Mouse (Mus musculus) midbrain, embryonic 14.5 days (tissue): ENCODE data around the gene St7. TPM values are rescaled to one million over a fixed set of nuclear protein-coding genes. Genes with fewer than 3 reads are reported as not detected.

Source experiments
- ATAC-seq: fragments of 200-750 bp; cut with Nextera tagmentation; 2 replicates; pipeline ENCODE4 v1.8.0; 2017; ENCODE audit warnings: moderate number of reproducible peaks, moderate library complexity; ENCODE audit not compliant: low FRiP score, low TSS enrichment
- DNase-seq: peaks from one replicate; pipeline ENCODE4 v3.0.0-alpha.2; 2015
- H3K27ac ChIP-seq: fragments of 300-500 bp; sonication (generic); replicated peaks from 2 replicates; pipeline ENCODE4 v1.5.1; 2014; ENCODE audit warnings: mild to moderate bottlenecking, low read depth, low read length, moderate library complexity
- H3K27me3 ChIP-seq: fragments of 300-500 bp; sonication (generic); 2 replicates; pipeline ENCODE4 v1.6.1; 2014; ENCODE audit warnings: low read length, control low read depth, mixed read lengths; ENCODE audit not compliant: control insufficient read depth, insufficient read depth
- H3K36me3 ChIP-seq: fragments of 300-500 bp; sonication (generic); 2 replicates; pipeline ENCODE4 v1.6.1; 2014; ENCODE audit warnings: low read length, control low read depth; ENCODE audit not compliant: control insufficient read depth, insufficient read depth
- H3K4me1 ChIP-seq: fragments of 300-500 bp; sonication (generic); 2 replicates; pipeline ENCODE4 v1.6.1; 2014; ENCODE audit warnings: mild to moderate bottlenecking, antibody characterized with exemption, low read length, control low read depth; ENCODE audit not compliant: control insufficient read depth, insufficient read depth
- H3K4me2 ChIP-seq: fragments of 300-500 bp; sonication (generic); 2 replicates; pipeline ENCODE4 v1.6.1; 2014; ENCODE audit warnings: mild to moderate bottlenecking, low read length, moderate library complexity
- H3K4me3 ChIP-seq: fragments of 300-500 bp; sonication (generic); replicated peaks from 2 replicates; pipeline ENCODE4 v1.5.1; 2014; ENCODE audit warnings: low read depth, low read length
- H3K9ac ChIP-seq: fragments of 300-500 bp; sonication (generic); replicated peaks from 2 replicates; pipeline ENCODE4 v1.6.1; 2014; ENCODE audit warnings: mild to moderate bottlenecking, low read length, moderate library complexity
- H3K9me3 ChIP-seq: fragments of 300-500 bp; sonication (generic); 2 replicates; pipeline ENCODE4 v1.6.1; 2016; ENCODE audit warnings: low read length, control low read depth, mixed read lengths; ENCODE audit not compliant: control insufficient read depth
- WGBS: fragments of 180-500 bp; shearing (Covaris S2); extraction: QIAGEN DNeasy Blood & Tissue Kit; methylation state at CpG from one replicate; pipeline ENCODE4 v1.1.7; 2014; 5-methylcytosine and 5-hydroxymethylcytosine counted together
- polyA plus RNA-seq: library from polyadenylated mRNA; unstranded; fragments of >200 nt; fragmentation: Nextera tagmentation; extraction: Ambion mirVana; gene quantifications from 2 replicates; pipeline ENCODE4 v1.2.1, GENCODE M21; 2014

St7 gene
- polyA plus RNA-seq, 1 experiment from 2014 or later = 61.4 TPM

GRCm38 (mm10) chr6:17932806-17933205, 240.1 kb downstream of the St7 start:
- peaks cover 23% of the 10 kb centered on the region for H3K36me3 ChIP-seq
- 92% methylated on average over 8 of the region's 8 CpGs for WGBS
- no peak overlapping the region for H3K9ac ChIP-seq
- no peak overlapping the region for H3K27ac ChIP-seq
- DNase-seq (no peak), ATAC-seq (no peak)
- no peak overlapping the region for H3K4me2 ChIP-seq
- H3K9me3 ChIP-seq = no peaks in the 10 kb centered on the region
- H3K4me1 ChIP-seq = no peaks in the 10 kb centered on the region
- no peaks in the 10 kb centered on the region for H3K27me3 ChIP-seq
- no peak overlapping the region for H3K4me3 ChIP-seq

GRCm38 (mm10) chr6:17938631-17939346, 246.1 kb downstream of the St7 start:
- Histone ChIP-seq H3K4me3 (no peak overlapping the region), H3K27me3 (no peaks in the 10 kb centered on the region), H3K36me3 (peaks cover 50% of the 10 kb centered on the region), H3K27ac (no peak overlapping the region), H3K4me2 (no peak overlapping the region), H3K9ac (no peak overlapping the region), H3K4me1 (no peaks in the 10 kb centered on the region), H3K9me3 (no peaks in the 10 kb centered on the region)
- 81% methylated on average over 11 of the region's 11 CpGs for WGBS
- no peak for ATAC-seq
- no peak for DNase-seq

GRCm38 (mm10) chr6:17941916-17942315, 249.2 kb downstream of the St7 start:
- WGBS = 10% methylated on average over 2 of the region's 2 CpGs
- ATAC-seq (no peak), DNase-seq (no peak)

DNA sequence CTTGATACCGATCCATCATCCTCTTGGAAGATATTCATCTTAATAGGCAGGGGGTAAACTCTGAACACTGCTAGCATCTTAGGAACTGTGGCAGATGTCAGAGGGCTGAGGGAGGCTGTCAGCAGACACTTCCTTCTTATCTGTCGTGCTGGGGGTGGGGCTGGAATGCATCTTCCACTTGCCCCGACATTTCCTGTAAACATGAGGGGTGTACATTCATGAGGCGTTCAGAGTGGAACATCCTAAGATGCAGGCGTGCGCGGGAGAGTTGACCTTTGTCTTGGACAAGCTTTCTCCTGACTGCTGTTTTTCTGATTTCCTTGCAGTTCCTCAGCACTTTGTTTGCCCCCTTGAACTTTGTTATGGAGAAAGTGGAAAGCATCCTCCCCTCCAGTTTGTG, 249.6 kb downstream of the St7 start:
- no peak overlapping the region for H3K4me3 ChIP-seq
- H3K4me1 ChIP-seq = no peaks in the 10 kb centered on the region
- H3K4me2 ChIP-seq = no peak overlapping the region
- no peaks in the 10 kb centered on the region for H3K9me3 ChIP-seq
- no peak for DNase-seq
- peaks cover 37% of the 10 kb centered on the region for H3K36me3 ChIP-seq
- ATAC-seq = no peak
- no peak overlapping the region for H3K27ac ChIP-seq
- 64% methylated on average over 7 of the region's 7 CpGs for WGBS
- no peaks in the 10 kb centered on the region for H3K27me3 ChIP-seq
- H3K9ac ChIP-seq = no peak overlapping the region

More at GRCm38 (mm10) chr6:17941916-17942315, 249.2 kb downstream of the St7 start:
- H3K27ac ChIP-seq = no peak overlapping the region
- no peak overlapping the region for H3K9ac ChIP-seq
- no peak overlapping the region for H3K4me2 ChIP-seq
- H3K9me3 ChIP-seq = no peaks in the 10 kb centered on the region
- H3K27me3 ChIP-seq = no peaks in the 10 kb centered on the region
- H3K4me1 ChIP-seq = no peaks in the 10 kb centered on the region
- peaks cover 37% of the 10 kb centered on the region for H3K36me3 ChIP-seq
- H3K4me3 ChIP-seq = no peak overlapping the region

- Histone ChIP-seq H3K4me2 (no peak overlapping the region), H3K4me1 (no peaks in the 10 kb centered on the region), H3K27me3 (no peaks in the 10 kb centered on the region), H3K27ac (no peak overlapping the region), H3K4me3 (no peak overlapping the region), H3K9ac (no peak overlapping the region), H3K36me3 (peaks cover 30% of the 10 kb centered on the region), H3K9me3 (no peaks in the 10 kb centered on the region)
- DNase-seq (no peak), ATAC-seq (no peak)
- WGBS = 88% methylated on average over 9 of the region's 9 CpGs
These were observed 251.3 kb downstream of the St7 start for GRCm38 (mm10) chr6:17943877-17944617.

DNA sequence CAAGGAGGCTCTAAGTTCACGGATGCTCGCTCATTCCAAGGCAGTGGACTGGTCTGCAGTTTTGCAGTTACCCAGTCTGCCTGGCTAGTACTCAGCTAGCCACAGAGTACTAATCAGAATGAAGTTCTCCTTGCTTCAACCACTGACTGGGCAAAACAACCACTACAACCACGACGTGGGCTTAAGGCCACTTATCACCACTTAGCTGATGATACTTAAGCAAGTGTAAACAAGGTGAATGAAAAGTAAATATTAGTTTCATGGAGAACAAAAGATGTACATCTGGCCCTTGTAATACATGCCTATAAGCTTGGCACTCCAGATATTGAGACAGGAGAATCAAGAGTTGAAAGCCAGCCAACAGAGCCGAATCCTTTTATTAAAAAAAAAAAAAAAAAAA, 253.7 kb downstream of the St7 start:
- 84% methylated on average over 5 of the region's 5 CpGs for WGBS
- H3K4me2 ChIP-seq = no peak overlapping the region
- H3K9me3 ChIP-seq = no peaks in the 10 kb centered on the region
- ATAC-seq (no peak), DNase-seq (no peak)
- H3K27me3 ChIP-seq = no peaks in the 10 kb centered on the region
- no peak overlapping the region for H3K4me3 ChIP-seq
- no peak overlapping the region for H3K9ac ChIP-seq
- peaks cover 11% of the 10 kb centered on the region; the same call in 1 of the 2 replicates for H3K36me3 ChIP-seq
- no peak overlapping the region for H3K27ac ChIP-seq
- no peaks in the 10 kb centered on the region for H3K4me1 ChIP-seq

GRCm38 (mm10) chr6:17947130-17947831, 254.5 kb downstream of the St7 start:
- Histone ChIP-seq H3K4me1 (no peaks in the 10 kb centered on the region), H3K9me3 (no peaks in the 10 kb centered on the region), H3K27me3 (no peaks in the 10 kb centered on the region), H3K4me2 (no peak overlapping the region), H3K27ac (no peak overlapping the region), H3K4me3 (no peak overlapping the region), H3K9ac (no peak overlapping the region), H3K36me3 (peaks cover 11% of the 10 kb centered on the region; the same call in 1 of the 2 replicates)
- no peak for ATAC-seq
- no peak for DNase-seq
- WGBS = 83% methylated on average over 11 of the region's 11 CpGs

DNA sequence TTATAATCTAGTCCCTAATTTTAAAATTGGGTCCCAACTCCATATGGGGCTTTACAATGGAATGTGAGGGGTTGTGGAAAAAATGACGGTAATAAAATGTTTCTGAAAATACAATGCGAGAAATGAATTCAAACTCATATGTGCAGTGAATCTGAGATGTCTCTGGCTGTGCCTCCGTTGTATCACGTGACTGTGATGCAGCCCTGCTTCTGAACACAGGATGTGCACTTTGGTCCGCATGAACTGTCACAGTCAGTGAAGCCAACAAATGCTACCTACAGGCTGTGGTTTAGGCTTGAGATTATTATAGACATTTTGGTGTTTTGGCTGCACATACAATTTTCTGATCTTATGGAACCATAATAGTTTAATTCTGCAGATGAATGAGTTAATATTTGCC, 256.4 kb downstream of the St7 start:
- WGBS = 91% methylated on average over 5 of the region's 5 CpGs
- no peak overlapping the region for H3K4me3 ChIP-seq
- ATAC-seq = no peak

More for the DNA sequence above, 256.4 kb downstream of the St7 start:
- H3K9ac ChIP-seq = no peak overlapping the region
- H3K4me1 ChIP-seq = no peaks in the 10 kb centered on the region
- H3K27ac ChIP-seq = no peak overlapping the region
- H3K36me3 ChIP-seq = no peaks in the 10 kb centered on the region
- H3K27me3 ChIP-seq = no peaks in the 10 kb centered on the region
- DNase-seq = no peak
- no peaks in the 10 kb centered on the region for H3K9me3 ChIP-seq
- H3K4me2 ChIP-seq = no peak overlapping the region
